Mouse (Mus musculus): Measurements from ENCODE around the gene Aqp7. TPM values are rescaled to one million over a fixed set of nuclear protein-coding genes. Genes with fewer than 3 reads are reported as not detected.
"Not testable (repeated sequence)": the region's sequence is repeated elsewhere in the genome, so short reads cannot be mapped to it uniquely, and the experiment has no call there.

Aqp7 gene
- polyA plus RNA-seq, 1 experiment = 21.5 TPM

DNA sequence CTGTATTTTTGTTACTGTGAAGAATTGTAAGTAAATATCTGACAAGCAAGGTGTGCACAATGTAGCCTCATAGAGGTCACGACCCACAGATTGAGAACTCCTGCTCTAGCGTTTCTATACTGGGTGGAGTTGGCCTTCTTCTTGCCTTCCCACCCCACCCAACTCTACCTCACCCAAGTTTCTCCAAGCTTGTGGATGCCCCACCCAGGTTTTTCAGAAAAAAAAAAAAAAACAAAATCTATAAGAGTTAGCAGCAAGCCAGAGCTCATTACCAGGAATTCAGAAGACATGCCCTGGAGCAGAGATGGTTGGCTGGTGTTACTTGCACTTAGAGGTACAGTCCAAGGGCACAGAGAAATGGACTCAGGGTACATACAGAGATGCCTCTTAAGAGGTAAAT is 41.8 kb upstream of the Aqp7 start:
- H3K27me3 ChIP-seq (ENCODE audit: control insufficient read depth, insufficient read depth, low read length) = no peaks in the 10 kb centered on the region
- no peaks in the 10 kb centered on the region for H3K36me3 ChIP-seq (ENCODE audit: control insufficient read depth, insufficient read depth, low read length)
- H3K4me1 ChIP-seq (ENCODE audit: control insufficient read depth, insufficient read depth, insufficient read length, low read length) = peaks cover 12% of the 10 kb centered on the region
- TF ChIP-seq POLR2A (IDR thresholded peaks at IDR 0.05; ENCODE audit: low read depth, low read length) (no peak), CTCF (IDR thresholded peaks at IDR 0.05; ENCODE audit: extremely low read depth, insufficient read length, insufficient replicate concordance, low read depth, low read length) (no peak)
- WGBS = 36% methylated on average over 2 of the region's 2 CpGs
- no peak overlapping the region for H3K4me3 ChIP-seq (ENCODE audit: low read depth, low read length)
- H3K27ac ChIP-seq (ENCODE audit: insufficient read depth, low read depth, low read length) = no peak overlapping the region

DNA sequence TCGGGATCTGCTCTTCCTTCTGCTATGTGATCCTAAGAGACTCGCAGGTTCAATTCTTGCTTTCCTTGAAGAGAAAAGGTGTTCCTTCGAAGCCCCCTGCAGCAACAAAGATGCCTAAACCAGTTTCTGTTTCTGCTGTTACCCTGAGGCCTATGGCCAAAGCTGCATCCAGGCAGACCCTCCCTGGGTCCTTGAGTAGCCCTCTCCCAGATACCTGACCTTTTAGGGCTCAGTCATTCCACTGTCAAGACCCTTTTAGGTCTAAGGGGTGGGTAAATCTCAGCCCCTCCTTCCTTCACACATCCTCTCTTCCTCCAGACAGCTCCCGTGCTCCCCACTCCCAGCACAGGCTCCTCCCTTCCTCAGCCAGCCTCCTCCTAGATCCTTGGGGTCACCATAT is 41.2 kb upstream of the Aqp7 start:
- Histone ChIP-seq H3K4me3 (ENCODE audit: low read depth, low read length) (no peak overlapping the region), H3K27me3 (ENCODE audit: control insufficient read depth, insufficient read depth, low read length) (no peaks in the 10 kb centered on the region), H3K27ac (ENCODE audit: insufficient read depth, low read depth, low read length) (no peak overlapping the region), H3K36me3 (ENCODE audit: control insufficient read depth, insufficient read depth, low read length) (no peaks in the 10 kb centered on the region), H3K4me1 (ENCODE audit: control insufficient read depth, insufficient read depth, insufficient read length, low read length) (peaks cover 10% of the 10 kb centered on the region)
- WGBS = 75% methylated on average over 4 of the region's 4 CpGs
- TF ChIP-seq POLR2A (IDR thresholded peaks at IDR 0.05; ENCODE audit: low read depth, low read length) (no peak), CTCF (IDR thresholded peaks at IDR 0.05; ENCODE audit: extremely low read depth, insufficient read length, insufficient replicate concordance, low read depth, low read length) (no peak)

DNA sequence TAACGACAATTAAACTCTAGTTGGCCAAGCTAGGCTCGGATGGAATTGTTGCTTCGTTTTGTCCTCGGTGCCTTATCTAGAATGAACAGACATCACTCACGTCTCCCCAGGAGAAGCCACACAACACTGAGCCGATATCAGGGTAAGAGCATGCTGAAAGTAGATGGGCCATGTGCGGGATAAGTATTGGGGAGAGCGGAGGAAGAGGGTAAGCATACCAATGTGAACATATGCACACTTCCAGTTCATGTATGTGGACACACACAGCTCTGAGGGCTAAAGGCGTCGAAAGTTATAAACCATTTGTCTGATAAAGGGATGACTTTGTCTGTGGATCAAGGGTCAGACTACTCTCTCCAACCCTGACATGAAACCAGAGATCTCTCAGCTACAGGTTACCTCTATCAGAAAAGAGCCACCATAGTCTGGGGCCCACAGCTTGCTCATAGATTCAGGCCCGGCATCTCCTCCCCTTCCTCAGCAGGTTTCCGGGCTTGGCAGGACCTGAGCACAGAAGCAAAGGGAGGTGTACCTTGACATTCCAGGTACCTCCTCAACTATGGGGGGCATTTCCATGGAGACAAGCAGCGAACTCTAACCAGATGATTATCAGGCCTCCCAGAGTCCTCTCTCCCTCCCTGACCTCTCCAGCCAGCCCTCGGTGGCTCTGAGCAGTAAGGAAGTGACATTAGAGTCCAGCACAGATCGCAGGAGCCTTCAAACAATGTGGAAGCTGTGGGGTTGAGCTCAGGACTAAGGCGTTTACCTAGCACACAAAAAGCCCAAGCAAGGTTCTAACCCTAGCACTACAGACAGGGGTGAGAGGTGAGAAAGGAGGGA is 39.7 kb upstream of the Aqp7 start:
- H3K4me1 ChIP-seq (ENCODE audit: control insufficient read depth, insufficient read depth, insufficient read length, low read length) = peaks cover 3% of the 10 kb centered on the region; the same call in 1 of the 2 replicates
- 65% methylated on average over 16 of the region's 16 CpGs for WGBS
- H3K4me3 ChIP-seq (ENCODE audit: low read depth, low read length) = no peak overlapping the region
- H3K27ac ChIP-seq (ENCODE audit: insufficient read depth, low read depth, low read length) = no peak overlapping the region
- H3K36me3 ChIP-seq (ENCODE audit: control insufficient read depth, insufficient read depth, low read length) = no peaks in the 10 kb centered on the region
- no peaks in the 10 kb centered on the region for H3K27me3 ChIP-seq (ENCODE audit: control insufficient read depth, insufficient read depth, low read length)
- no peak for TF ChIP-seq CTCF (IDR thresholded peaks at IDR 0.05; ENCODE audit: extremely low read depth, insufficient read length, insufficient replicate concordance, low read depth, low read length)
- no peak for TF ChIP-seq POLR2A (IDR thresholded peaks at IDR 0.05; ENCODE audit: low read depth, low read length)

DNA sequence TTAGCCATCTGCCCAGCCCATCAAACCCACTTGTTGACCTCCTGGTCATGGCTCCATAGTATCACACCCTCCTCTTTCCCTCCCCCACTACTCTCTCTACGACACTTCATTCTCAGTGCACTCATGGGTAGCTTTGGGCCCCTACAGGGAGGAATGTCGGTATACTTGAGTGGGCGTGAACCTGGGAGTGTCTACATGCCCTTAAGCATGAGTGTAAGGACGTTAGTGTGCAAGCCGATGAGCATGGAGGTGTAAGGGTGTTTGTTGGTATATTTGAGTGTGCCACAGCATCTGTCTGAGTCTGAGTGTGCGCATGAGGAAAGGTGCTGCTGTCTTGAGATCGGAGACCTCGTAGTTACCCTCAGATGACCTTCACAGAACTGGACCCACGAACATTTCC is 39.0 kb upstream of the Aqp7 start:
- peaks cover 3% of the 10 kb centered on the region; the same call in 1 of the 2 replicates for H3K4me1 ChIP-seq (ENCODE audit: control insufficient read depth, insufficient read depth, insufficient read length, low read length)
- H3K27me3 ChIP-seq (ENCODE audit: control insufficient read depth, insufficient read depth, low read length) = no peaks in the 10 kb centered on the region
- no peak overlapping the region for H3K27ac ChIP-seq (ENCODE audit: insufficient read depth, low read depth, low read length)
- 60% methylated on average over 9 of the region's 9 CpGs for WGBS
- no peak for TF ChIP-seq POLR2A (IDR thresholded peaks at IDR 0.05; ENCODE audit: low read depth, low read length)
- TF ChIP-seq CTCF (IDR thresholded peaks at IDR 0.05; ENCODE audit: extremely low read depth, insufficient read length, insufficient replicate concordance, low read depth, low read length) = no peak
- H3K4me3 ChIP-seq (ENCODE audit: low read depth, low read length) = no peak overlapping the region
- H3K36me3 ChIP-seq (ENCODE audit: control insufficient read depth, insufficient read depth, low read length) = no peaks in the 10 kb centered on the region

DNA sequence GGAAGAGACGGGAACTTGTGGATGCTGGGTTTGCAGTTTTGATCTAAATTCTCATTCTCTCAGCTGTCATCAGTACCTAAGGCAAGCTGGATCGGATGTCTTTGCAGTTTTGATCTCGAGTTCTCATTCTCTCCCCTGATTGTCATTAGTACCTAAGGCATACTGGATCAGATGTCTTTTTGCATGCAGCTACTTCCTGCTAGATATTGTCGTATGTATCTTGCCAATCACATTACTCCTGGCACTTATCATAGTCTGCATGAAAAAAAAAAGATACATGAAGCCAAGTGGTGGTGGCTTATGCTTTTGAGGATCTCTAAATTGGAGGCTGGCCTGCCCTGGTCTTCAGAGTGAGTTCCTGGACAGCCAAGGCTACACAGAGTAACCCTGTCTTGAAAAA is 36.9 kb upstream of the Aqp7 start:
- no peak for TF ChIP-seq CTCF (IDR thresholded peaks at IDR 0.05; ENCODE audit: extremely low read depth, insufficient read length, insufficient replicate concordance, low read depth, low read length)
- TF ChIP-seq POLR2A (IDR thresholded peaks at IDR 0.05; ENCODE audit: low read depth, low read length) = no peak
- WGBS = 69% methylated on average over 4 of the region's 4 CpGs
- Histone ChIP-seq H3K27me3 (ENCODE audit: control insufficient read depth, insufficient read depth, low read length) (no peaks in the 10 kb centered on the region), H3K4me1 (ENCODE audit: control insufficient read depth, insufficient read depth, insufficient read length, low read length) (peaks cover 3% of the 10 kb centered on the region; the same call in 1 of the 2 replicates), H3K4me3 (ENCODE audit: low read depth, low read length) (no peak overlapping the region), H3K27ac (ENCODE audit: insufficient read depth, low read depth, low read length) (no peak overlapping the region), H3K36me3 (ENCODE audit: control insufficient read depth, insufficient read depth, low read length) (no peaks in the 10 kb centered on the region)

DNA sequence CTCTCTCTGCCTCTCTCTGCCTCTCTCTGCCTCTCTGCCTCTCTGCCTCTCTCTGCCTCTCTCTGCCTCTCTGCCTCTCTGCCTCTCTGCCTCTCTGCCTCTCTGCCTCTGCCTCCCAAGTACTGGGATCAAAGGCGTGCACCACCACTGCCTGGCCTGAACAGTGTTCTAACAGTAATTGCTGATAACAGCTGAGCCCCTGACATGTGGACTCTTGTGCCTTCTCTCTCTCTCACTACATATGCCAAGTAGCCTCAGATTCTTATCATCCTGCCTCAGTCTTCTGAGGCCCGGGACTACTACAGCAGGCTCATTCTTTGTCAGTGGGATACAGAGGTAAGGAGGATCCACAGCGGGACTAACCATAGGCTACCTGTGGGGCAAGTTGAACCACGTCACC is 34.9 kb upstream of the Aqp7 start:
- not testable (repeated sequence) for H3K27me3 ChIP-seq (ENCODE audit: control insufficient read depth, insufficient read depth, low read length); H3K27ac ChIP-seq (ENCODE audit: insufficient read depth, low read depth, low read length); H3K36me3 ChIP-seq (ENCODE audit: control insufficient read depth, insufficient read depth, low read length); H3K4me1 ChIP-seq (ENCODE audit: control insufficient read depth, insufficient read depth, insufficient read length, low read length); H3K4me3 ChIP-seq (ENCODE audit: low read depth, low read length)
- WGBS = 41% methylated on average over 4 of the region's 4 CpGs

DNA sequence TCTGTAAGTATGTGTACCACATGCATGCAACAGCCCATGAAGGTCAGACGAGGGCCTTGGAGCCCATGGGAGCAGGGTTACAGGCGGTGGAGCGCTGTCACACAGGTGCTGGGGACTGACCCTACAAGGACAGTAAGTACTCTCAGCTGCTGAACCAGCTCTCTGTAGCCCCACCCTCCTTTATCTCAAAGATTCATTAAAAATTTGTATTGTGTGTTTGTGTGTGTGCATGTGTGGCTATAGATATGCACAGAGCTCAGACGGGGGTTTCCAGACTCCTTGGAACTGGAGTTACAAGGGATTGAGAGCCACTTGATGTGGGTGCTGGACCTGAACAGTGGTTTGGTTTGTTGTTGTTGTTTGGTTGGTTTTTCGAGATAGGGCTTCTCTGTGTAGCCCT is 33.8 kb upstream of the Aqp7 start:
- Histone ChIP-seq H3K27me3 (ENCODE audit: control insufficient read depth, insufficient read depth, low read length) (no peaks in the 10 kb centered on the region), H3K4me3 (ENCODE audit: low read depth, low read length) (no peak overlapping the region), H3K4me1 (ENCODE audit: control insufficient read depth, insufficient read depth, insufficient read length, low read length) (no peaks in the 10 kb centered on the region; the same call in 1 of the 2 replicates), H3K36me3 (ENCODE audit: control insufficient read depth, insufficient read depth, low read length) (no peaks in the 10 kb centered on the region), H3K27ac (ENCODE audit: insufficient read depth, low read depth, low read length) (no peak overlapping the region)
- TF ChIP-seq POLR2A (IDR thresholded peaks at IDR 0.05; ENCODE audit: low read depth, low read length) (no peak), CTCF (IDR thresholded peaks at IDR 0.05; ENCODE audit: extremely low read depth, insufficient read length, insufficient replicate concordance, low read depth, low read length) (no peak)
- 72% methylated on average over 5 of the region's 5 CpGs for WGBS
